In genomic region chr3:41318232-41319131, GRCm38 (mm10) we compare ENCODE assay signal across 9 mouse cellular contexts.
A peak's percentile ranks its signal among the peaks of the same experiment; 100 is the strongest.
DNase-seq lines count a peak whose midpoint lies in the region; ATAC-seq lines count a peak whose summit lies in the region.
"Had no signal": no experiment of that assay in that cellular context is flagged by ENCODE, and none has a peak within 500 bp of the region (broad histone marks: within the 10 kb centered on the region; RNA-seq: fewer than 3 reads in every experiment).

No protein-coding gene starts in this region.

- DNase-seq in heart, adult 11 months = peak; percentile 76
- no peak for DNase-seq in heart, postnatal 4 days
- peak; percentile 77 for DNase-seq in 3T3-L1 (ENCODE audit: low read depth, low spot score)
- peak; percentile 6 for DNase-seq in R1 (ENCODE audit: low read depth, low spot score)
- DNase-seq in hindlimb bud, embryonic 11.5 days (ENCODE audit: extremely low spot score, low read depth, low spot score) = peak; percentile 42
- DNase-seq in gastrocnemius, adult 8-10 months (ENCODE audit: low spot score in 2 of 2) = no peak
- no peak for DNase-seq in gastrocnemius, postnatal 4 days (ENCODE audit: low spot score in 2 of 2)
- DNase-seq: layer of hippocampus, adult 9-11 months had no signal

- no peak for ATAC-seq in monocyte, adult 5-6 weeks (replicated peaks; ENCODE audit: insufficient number of reproducible peaks, low FRiP score, low TSS enrichment, poor library complexity, severe bottlenecking)

Comparison
In these comparisons a context has a peak if more than half of its experiments do, and no peak if none do; other contexts are left out.
1. DNase-seq: peak in heart, adult 11 months (single experiment), 3T3-L1 (single experiment), R1 (single experiment) and hindlimb bud, embryonic 11.5 days (single experiment); none in heart, postnatal 4 days (single experiment), gastrocnemius, adult 8-10 months (0 of 2) and gastrocnemius, postnatal 4 days (0 of 2).